Mouse (Mus musculus) erythroblast, embryonic 14.5 days (primary cell): ENCODE measurements around the gene Cdon.

Source experiments
- GATA1 ChIP-seq: IDR thresholded peaks from 2 replicates; pipeline ENCODE4 v1.6.1; 2012; ENCODE audit warnings: low read length, inconsistent platforms, mixed read lengths
- TAL1 ChIP-seq: IDR thresholded peaks from 3 replicates; pipeline ENCODE4 v1.6.1; 2012; ENCODE audit warnings: low read length, inconsistent platforms, mixed read lengths

GRCm38 (mm10) chr9:35434340-35434739, 13.4 kb downstream of the Cdon start:
- TF ChIP-seq GATA1 (no peak), TAL1 (no peak)
